Mouse (Mus musculus) forebrain, embryonic 16.5 days (tissue): Measurements from ENCODE around the gene Cutc. TPM values are rescaled to one million over a fixed set of nuclear protein-coding genes. Genes with fewer than 3 reads are reported as not detected.
A peak's percentile ranks its signal among the peaks of the same experiment; 100 is the strongest.

Source experiments
- ATAC-seq: fragments of 200-750 bp; cut with Nextera tagmentation; 2 replicates; pipeline ENCODE4 v1.8.0; 2017; ENCODE audit warnings: mild to moderate bottlenecking, moderate library complexity
- H3K27ac ChIP-seq: fragments of 300-500 bp; sonication (generic); 2 replicates; pipeline ENCODE4 v1.5.1; 2014; ENCODE audit warnings: low read length, control low read depth
- H3K27me3 ChIP-seq: fragments of 300-500 bp; sonication (generic); replicated peaks from 2 replicates; pipeline ENCODE4 v1.6.1; 2014; ENCODE audit warnings: low read length; ENCODE audit not compliant: control insufficient read depth, insufficient read depth
- H3K36me3 ChIP-seq: fragments of 300-500 bp; sonication (generic); 2 replicates; pipeline ENCODE4 v1.6.1; 2014; ENCODE audit not compliant: control insufficient read depth, insufficient read depth
- H3K4me1 ChIP-seq: fragments of 300-500 bp; sonication (generic); replicated peaks from 2 replicates; pipeline ENCODE4 v1.6.1; 2014; ENCODE audit warnings: low read length; ENCODE audit not compliant: control insufficient read depth, insufficient read depth
- H3K4me2 ChIP-seq: fragments of 300-500 bp; sonication (generic); 2 replicates; pipeline ENCODE4 v1.6.1; 2014; ENCODE audit warnings: mild to moderate bottlenecking, low read length, control low read depth
- H3K4me3 ChIP-seq: fragments of 300-500 bp; sonication (generic); replicated peaks from 2 replicates; pipeline ENCODE4 v1.5.1; 2014; ENCODE audit warnings: mild to moderate bottlenecking, low read length, control low read depth
- H3K9ac ChIP-seq: fragments of 300-500 bp; sonication (generic); replicated peaks from 2 replicates; pipeline ENCODE4 v1.6.1; 2014; ENCODE audit warnings: low read depth, low read length, control low read depth
- H3K9me3 ChIP-seq: fragments of 300-500 bp; sonication (generic); 2 replicates; pipeline ENCODE4 v1.6.1; 2016; ENCODE audit warnings: low read length; ENCODE audit not compliant: control insufficient read depth
- WGBS: fragments of 180-500 bp; shearing (Covaris S2); extraction: QIAGEN DNeasy Blood & Tissue Kit; methylation state at CpG from one replicate; pipeline ENCODE4 v1.1.7; 2014; 5-methylcytosine and 5-hydroxymethylcytosine counted together
- polyA plus RNA-seq: library from polyadenylated mRNA; unstranded; fragments of >200 nt; fragmentation: Nextera tagmentation; extraction: Ambion mirVana; gene quantifications from 2 replicates; pipeline ENCODE4 v1.2.1, GENCODE M21; 2015

Cutc gene
- polyA plus RNA-seq, 1 experiment from 2014 or later: 7.8 TPM

- WGBS: 87% methylated on average over 9 of the region's 10 CpGs
- H3K4me1 ChIP-seq: no peaks in the 10 kb centered on the region
- H3K4me2 ChIP-seq: no peak overlapping the region
- no peak overlapping the region for H3K4me3 ChIP-seq
- no peak overlapping the region for H3K9ac ChIP-seq
- no peak overlapping the region for H3K27ac ChIP-seq
- no peak for ATAC-seq
- peaks cover 30% of the 10 kb centered on the region for H3K36me3 ChIP-seq
- no peaks in the 10 kb centered on the region for H3K9me3 ChIP-seq
- H3K27me3 ChIP-seq: no peaks in the 10 kb centered on the region
These were observed 29.3 kb upstream of the Cutc start for GRCm38 (mm10) chr19:43723501-43723900.

GRCm38 (mm10) chr19:43724194-43724593, 28.6 kb upstream of the Cutc start:
- Histone ChIP-seq H3K27ac (no peak overlapping the region), H3K27me3 (no peaks in the 10 kb centered on the region), H3K4me2 (no peak overlapping the region), H3K9ac (no peak overlapping the region), H3K4me1 (no peaks in the 10 kb centered on the region), H3K4me3 (no peak overlapping the region), H3K36me3 (peaks cover 30% of the 10 kb centered on the region), H3K9me3 (no peaks in the 10 kb centered on the region)
- ATAC-seq: no peak
- WGBS: 95% methylated on average over 20 of the region's 20 CpGs

DNA sequence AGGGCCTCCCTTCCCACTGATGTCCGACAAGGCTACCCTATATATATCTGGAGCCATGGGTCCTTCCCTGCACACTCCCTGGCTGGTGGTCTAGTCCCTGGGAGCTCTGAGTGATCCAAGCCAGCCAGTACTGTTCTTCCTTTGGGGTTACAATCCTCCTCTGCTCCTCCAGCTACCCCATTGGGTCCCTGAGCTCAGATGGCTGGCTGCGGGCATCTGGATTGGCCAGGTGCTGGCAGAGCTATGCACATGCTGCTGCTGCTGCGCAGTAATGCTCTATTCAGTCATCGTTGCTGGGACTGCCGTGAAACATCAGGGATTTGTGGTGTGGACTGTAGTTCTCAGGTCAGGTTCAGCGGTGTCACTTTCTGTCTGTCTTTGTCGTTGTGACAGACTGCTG, 28.0 kb upstream of the Cutc start:
- H3K9me3 ChIP-seq: no peaks in the 10 kb centered on the region
- WGBS: 88% methylated on average over 7 of the region's 7 CpGs
- H3K36me3 ChIP-seq: peaks cover 30% of the 10 kb centered on the region
- ATAC-seq: no peak
- no peak overlapping the region for H3K27ac ChIP-seq
- H3K27me3 ChIP-seq: no peaks in the 10 kb centered on the region
- H3K9ac ChIP-seq: no peak overlapping the region
- H3K4me3 ChIP-seq: no peak overlapping the region
- no peak overlapping the region for H3K4me2 ChIP-seq
- no peaks in the 10 kb centered on the region for H3K4me1 ChIP-seq

DNA sequence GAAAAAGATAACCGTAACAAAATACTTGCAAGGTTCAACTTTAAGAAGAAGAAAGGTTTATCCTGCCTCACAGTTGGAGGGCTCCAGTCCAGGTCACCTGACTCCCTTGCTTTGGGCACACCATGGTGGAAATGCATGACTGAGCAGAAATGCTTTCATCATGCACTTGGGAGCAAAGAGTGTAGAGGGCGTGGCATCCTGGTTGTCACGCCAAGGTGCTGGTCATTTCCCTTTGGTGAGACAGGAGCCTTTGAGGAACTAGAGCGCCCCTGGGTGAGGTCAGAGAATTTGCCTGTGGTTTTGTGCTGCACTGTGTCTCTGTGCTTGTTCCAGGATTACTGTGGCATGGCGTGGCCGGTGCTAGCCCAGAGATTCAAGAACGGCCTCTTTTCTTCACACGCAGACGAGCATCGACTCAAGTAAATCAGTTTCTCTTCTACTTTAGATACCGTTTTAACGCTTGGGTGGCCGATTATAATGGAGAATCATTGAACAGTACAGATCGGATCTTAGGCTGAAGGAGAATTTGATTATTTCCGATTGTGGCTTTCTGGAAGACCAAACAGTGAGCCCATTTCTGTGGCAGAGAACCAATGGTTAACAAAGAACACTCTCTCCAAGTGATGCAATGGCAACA, 26.2 kb upstream of the Cutc start:
- no peak overlapping the region for H3K27ac ChIP-seq
- H3K27me3 ChIP-seq: no peaks in the 10 kb centered on the region
- no peak overlapping the region for H3K4me3 ChIP-seq
- no peaks in the 10 kb centered on the region for H3K4me1 ChIP-seq
- H3K36me3 ChIP-seq: peaks cover 26% of the 10 kb centered on the region
- H3K4me2 ChIP-seq: no peak overlapping the region
- WGBS: 63% methylated on average over 15 of the region's 15 CpGs
- no peak for ATAC-seq
- no peak overlapping the region for H3K9ac ChIP-seq
- H3K9me3 ChIP-seq: no peaks in the 10 kb centered on the region

DNA sequence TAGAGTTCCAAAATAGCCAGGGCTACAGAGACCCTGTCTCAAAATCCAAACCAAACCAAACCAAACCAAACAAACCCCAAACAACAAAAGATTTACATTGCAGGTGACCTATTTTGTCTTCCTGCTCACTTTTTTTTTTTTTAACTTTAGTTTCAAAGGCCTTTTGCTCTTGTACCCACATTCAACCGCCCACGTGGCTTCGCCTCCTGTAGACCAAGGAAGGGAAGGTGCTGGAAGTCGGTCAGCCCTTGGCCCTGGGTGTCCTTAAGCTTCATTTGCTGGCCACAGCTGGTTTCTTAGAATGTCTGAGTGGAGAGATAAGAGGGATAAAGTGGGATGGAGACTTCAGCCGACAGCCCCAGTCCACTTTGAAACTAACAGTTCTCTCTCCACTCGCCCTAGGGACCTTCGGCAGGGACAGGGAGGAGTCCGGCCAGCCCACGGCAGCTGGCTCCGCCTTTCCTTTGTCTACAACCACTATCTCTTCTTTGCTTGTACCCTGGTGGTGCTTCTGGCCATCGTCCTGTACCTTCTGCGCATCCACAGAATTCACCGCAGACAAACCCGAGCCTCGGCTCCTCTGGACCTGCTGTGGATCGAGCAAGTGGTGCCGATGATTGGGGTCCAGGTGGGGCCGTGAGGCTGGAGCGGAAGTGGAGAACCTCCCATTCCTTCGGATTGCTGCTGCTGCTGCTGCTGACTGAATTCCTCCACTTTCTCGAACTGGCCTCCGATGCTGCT, 23.3 kb upstream of the Cutc start:
- Histone ChIP-seq H3K4me3 (no peak overlapping the region), H3K36me3 (peaks cover 23% of the 10 kb centered on the region), H3K27ac (no peak overlapping the region), H3K4me2 (peak overlapping the region; percentile 29), H3K9me3 (no peaks in the 10 kb centered on the region), H3K27me3 (no peaks in the 10 kb centered on the region), H3K4me1 (no peaks in the 10 kb centered on the region), H3K9ac (0 out of 2 replicates have a peak overlapping the region, but pooled peaks have one; percentile 14)
- no peak for ATAC-seq
- WGBS: 48% methylated on average over 22 of the region's 22 CpGs

DNA sequence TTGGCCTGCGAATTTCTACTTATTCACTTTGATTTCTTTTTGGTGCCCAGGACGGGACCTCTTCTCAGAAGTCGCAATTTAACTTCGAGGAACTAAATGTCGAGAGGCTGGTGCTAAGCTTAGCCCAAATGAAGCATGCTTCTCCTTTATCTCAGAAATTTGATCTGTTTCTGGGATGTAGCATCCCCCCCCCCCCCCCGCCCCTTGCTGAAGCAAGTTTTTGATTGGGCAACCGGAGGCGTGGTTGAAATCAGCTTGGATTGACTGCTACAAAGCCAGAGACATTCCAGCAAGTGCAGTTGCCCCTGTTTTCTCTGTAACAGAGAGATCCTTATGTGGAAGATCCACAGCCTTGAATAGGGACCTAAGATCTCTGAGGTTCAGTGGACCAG, 22.8 kb upstream of the Cutc start:
- Histone ChIP-seq H3K9ac (no peak overlapping the region), H3K27me3 (no peaks in the 10 kb centered on the region), H3K4me1 (no peaks in the 10 kb centered on the region), H3K9me3 (no peaks in the 10 kb centered on the region), H3K4me2 (peak overlapping the region; percentile 29; the same call in 1 of the 2 replicates), H3K36me3 (peaks cover 27% of the 10 kb centered on the region), H3K4me3 (no peak overlapping the region), H3K27ac (no peak overlapping the region)
- no peak for ATAC-seq
- 31% methylated on average over 8 of the region's 8 CpGs for WGBS

DNA sequence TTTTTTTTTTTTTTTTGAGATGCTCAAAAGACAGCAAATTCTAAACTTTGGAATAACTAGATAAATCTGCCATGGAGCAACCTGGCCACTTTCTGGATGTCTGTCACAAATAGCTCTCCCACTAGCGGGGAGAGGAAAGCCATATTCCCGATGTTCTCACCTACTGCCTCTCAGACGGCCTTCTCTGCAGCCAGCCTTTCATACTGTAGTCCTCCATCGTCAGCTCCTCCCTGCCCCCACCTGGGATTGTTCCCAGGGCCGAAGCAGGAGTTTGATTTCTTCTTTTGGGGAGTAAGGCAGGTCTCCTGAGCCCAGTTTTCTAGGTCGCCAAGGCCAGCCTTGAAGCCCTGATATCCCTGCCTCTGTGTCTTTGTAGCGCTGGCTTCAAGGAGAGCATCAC, 21.6 kb upstream of the Cutc start:
- WGBS: 73% methylated on average over 7 of the region's 7 CpGs
- H3K27me3 ChIP-seq: no peaks in the 10 kb centered on the region
- H3K27ac ChIP-seq: no peak overlapping the region
- no peak for ATAC-seq
- H3K4me3 ChIP-seq: no peak overlapping the region
- no peaks in the 10 kb centered on the region for H3K9me3 ChIP-seq
- H3K4me2 ChIP-seq: no peak overlapping the region
- no peak overlapping the region for H3K9ac ChIP-seq
- peaks cover 23% of the 10 kb centered on the region for H3K36me3 ChIP-seq
- H3K4me1 ChIP-seq: no peaks in the 10 kb centered on the region

DNA sequence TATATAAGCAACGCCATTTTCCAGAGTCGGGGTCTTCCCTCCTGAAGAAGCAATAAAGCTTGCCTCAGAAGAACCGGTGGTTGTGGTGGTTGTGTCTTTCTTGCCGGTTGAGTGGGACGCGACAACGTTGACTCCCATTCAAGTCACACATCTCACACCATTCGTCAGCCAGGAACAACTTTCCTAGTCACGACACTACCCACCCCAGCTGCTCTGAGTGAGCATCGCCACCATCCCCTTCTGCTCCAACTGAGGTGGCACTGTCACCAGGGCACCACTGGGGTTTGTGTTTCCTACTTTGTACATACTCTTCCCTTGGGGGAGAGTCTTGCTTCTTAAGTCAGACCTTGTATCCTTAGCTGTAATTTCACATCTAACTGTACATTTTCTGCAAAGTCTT, 14.4 kb upstream of the Cutc start:
- no peaks in the 10 kb centered on the region for H3K27me3 ChIP-seq
- no peak overlapping the region for H3K4me2 ChIP-seq
- ATAC-seq: no peak

GRCm38 (mm10) chr19:43743401-43743800, 9.4 kb upstream of the Cutc start:
- Histone ChIP-seq H3K4me1 (no peaks in the 10 kb centered on the region), H3K9me3 (no peaks in the 10 kb centered on the region), H3K36me3 (peaks cover 40% of the 10 kb centered on the region), H3K27ac (no peak overlapping the region), H3K4me2 (no peak overlapping the region), H3K27me3 (no peaks in the 10 kb centered on the region), H3K4me3 (no peak overlapping the region), H3K9ac (no peak overlapping the region)
- WGBS: 93% methylated on average over 7 of the region's 7 CpGs
- ATAC-seq: no peak

More for the DNA sequence above, 14.4 kb upstream of the Cutc start:
- H3K36me3 ChIP-seq: peaks cover 37% of the 10 kb centered on the region
- no peaks in the 10 kb centered on the region for H3K9me3 ChIP-seq
- H3K27ac ChIP-seq: no peak overlapping the region
- WGBS: 94% methylated on average over 10 of the region's 10 CpGs
- H3K4me1 ChIP-seq: no peaks in the 10 kb centered on the region
- no peak overlapping the region for H3K4me3 ChIP-seq
- H3K9ac ChIP-seq: no peak overlapping the region
